Comparison of ENCODE assay signal across 8 mouse cellular contexts in the genomic region with DNA sequence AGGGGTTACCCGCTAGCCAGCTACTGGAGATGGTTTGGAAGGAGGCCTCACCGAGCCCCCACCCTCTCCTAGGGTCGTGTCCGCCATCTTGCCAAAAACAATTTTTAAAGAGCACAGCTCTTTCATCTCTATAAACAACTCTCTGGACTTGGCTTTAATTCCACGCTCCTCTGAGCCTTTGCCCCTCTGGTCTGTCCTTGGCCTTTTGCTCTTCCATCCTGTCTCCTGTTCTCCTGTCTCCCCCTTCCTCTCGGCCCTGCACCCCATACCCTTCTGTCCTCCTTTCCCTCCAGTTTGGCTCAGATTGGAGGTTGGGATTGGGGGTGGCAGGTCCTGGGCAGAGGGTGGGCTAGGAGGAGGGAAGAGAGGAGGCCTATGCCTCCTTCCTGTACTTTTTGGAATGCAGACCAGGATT. TPM values are rescaled to one million over a fixed set of nuclear protein-coding genes. Genes with fewer than 3 reads are reported as not detected.
DNase-seq lines count a peak whose midpoint lies in the region; ATAC-seq and TF ChIP-seq lines count a peak whose summit lies in the region.

No protein-coding gene starts in this region.

- ATAC-seq in megakaryocyte, adult 5-6 weeks (ENCODE audit: poor library complexity, severe bottlenecking): no peak
- no peak for ATAC-seq in forebrain, embryonic 13.5 days
- peak; percentile 8; the same call in 1 of the 2 replicates for ATAC-seq in limb, embryonic 12.5 days (ENCODE audit: insufficient number of reproducible peaks, insufficient read depth, low FRiP score, low TSS enrichment, low read depth)
- ATAC-seq in erythroid progenitor cell, adult 5-6 weeks (replicated peaks; ENCODE audit: low FRiP score, poor library complexity, severe bottlenecking): no peak
- ATAC-seq in inflammation-experienced regulatory T-cells, adult 6 months: no peak

- 22% methylated on average over 5 of the region's 6 CpGs for WGBS in forebrain, embryonic 13.5 days
- WGBS in limb, embryonic 12.5 days: 16% methylated on average over 6 of the region's 6 CpGs
- 12% methylated on average over 6 of the region's 6 CpGs for WGBS in small intestine, adult 2 months

- peak overlapping the region; percentile 48 for H3K9ac ChIP-seq in forebrain, embryonic 13.5 days
- H3K9ac ChIP-seq in limb, embryonic 12.5 days (replicated peaks): peak overlapping the region; percentile 56; the same call in 1 of the 2 replicates

- H3K27ac ChIP-seq in forebrain, embryonic 13.5 days: peak overlapping the region; percentile 74
- H3K27ac ChIP-seq in limb, embryonic 12.5 days: peak overlapping the region; percentile 94
- H3K27ac ChIP-seq in small intestine, adult 2 months (ENCODE audit: insufficient read depth, low read depth, low read length): peak overlapping the region; percentile 43

- H3K27me3 ChIP-seq in megakaryocyte, embryonic 14.5 days (replicated peaks): peaks cover 99% of the 10 kb centered on the region
- H3K27me3 ChIP-seq in forebrain, embryonic 13.5 days: peaks cover 27% of the 10 kb centered on the region
- no peaks in the 10 kb centered on the region for H3K27me3 ChIP-seq in limb, embryonic 12.5 days
- H3K27me3 ChIP-seq in small intestine, adult 2 months (ENCODE audit: control insufficient read depth, insufficient read depth, low read length): no peaks in the 10 kb centered on the region

- peak overlapping the region; percentile 85 for H3K4me3 ChIP-seq in megakaryocyte, embryonic 14.5 days (replicated peaks)
- H3K4me3 ChIP-seq in forebrain, embryonic 13.5 days: peak overlapping the region; percentile 66
- H3K4me3 ChIP-seq in limb, embryonic 12.5 days (replicated peaks): peak overlapping the region; percentile 73
- H3K4me3 ChIP-seq in small intestine, adult 2 months (ENCODE audit: low read depth, low read length): peak overlapping the region; percentile 72

- peaks cover 69% of the 10 kb centered on the region for H3K4me1 ChIP-seq in megakaryocyte, embryonic 14.5 days
- peaks cover 100% of the 10 kb centered on the region for H3K4me1 ChIP-seq in forebrain, embryonic 13.5 days
- H3K4me1 ChIP-seq in limb, embryonic 12.5 days (replicated peaks): peaks cover 97% of the 10 kb centered on the region
- H3K4me1 ChIP-seq in small intestine, adult 2 months (ENCODE audit: control insufficient read depth, insufficient read depth, insufficient read length, low read length): peaks cover 38% of the 10 kb centered on the region

- H3K9me3 ChIP-seq in megakaryocyte, embryonic 14.5 days: no peaks in the 10 kb centered on the region
- no peaks in the 10 kb centered on the region for H3K9me3 ChIP-seq in forebrain, embryonic 13.5 days (replicated peaks)
- no peaks in the 10 kb centered on the region for H3K9me3 ChIP-seq in limb, embryonic 12.5 days

- no peaks in the 10 kb centered on the region for H3K36me3 ChIP-seq in megakaryocyte, embryonic 14.5 days (replicated peaks; ENCODE audit: low read length)
- no peaks in the 10 kb centered on the region for H3K36me3 ChIP-seq in forebrain, embryonic 13.5 days (ENCODE audit: poor library complexity, severe bottlenecking)
- H3K36me3 ChIP-seq in limb, embryonic 12.5 days: peaks cover 29% of the 10 kb centered on the region
- H3K36me3 ChIP-seq in small intestine, adult 2 months (ENCODE audit: control insufficient read depth, insufficient read depth, low read length): peaks cover 32% of the 10 kb centered on the region

- no peak for DNase-seq in retina, postnatal 1 day

- peak overlapping the region; percentile 93 for H3K4me2 ChIP-seq in forebrain, embryonic 13.5 days
- peak overlapping the region; percentile 99 for H3K4me2 ChIP-seq in limb, embryonic 12.5 days

- no peak for TF ChIP-seq POLR2A in small intestine, adult 2 months (IDR thresholded peaks at IDR 0.05; ENCODE audit: low read depth, low read length)

- no peak for TF ChIP-seq CTCF in small intestine, adult 2 months (IDR thresholded peaks at IDR 0.05; ENCODE audit: extremely low read depth, insufficient read length, insufficient replicate concordance, low read depth, low read length)

RNA-seq across cellular contexts. Expression of gene Gjd3, which starts 18.6 kb away (rescaled TPM):
- not detected in 2 replicates for polyA plus RNA-seq in megakaryocyte, embryonic 14.5 days (2012; ENCODE audit: insufficient read depth, low replicate concordance)
- total RNA-seq in megakaryocyte, adult 5-6 weeks (2015): not detected in 2 replicates
- not detected in 2 replicates for total RNA-seq in megakaryocyte, adult 5-6 weeks (2017)
- 0.21 TPM in 1 of 2 replicates, not detected in the other for polyA plus RNA-seq in forebrain, embryonic 13.5 days (2015; fragmentation: Nextera tagmentation; extraction: Ambion mirVana)
- 0.51 TPM in 1 of 2 replicates, not detected in the other for polyA plus RNA-seq in limb, embryonic 12.5 days (2016; fragmentation: Nextera tagmentation; extraction: Ambion mirVana)
- 3.6 and 5.8 TPM in 2 replicates for polyA plus RNA-seq in small intestine, adult 2 months (2012; rRNA removed)
- total RNA-seq in erythroid progenitor cell, adult 5-6 weeks (2015; ENCODE audit: low replicate concordance): not detected in 2 replicates
- not detected in 2 replicates for total RNA-seq in erythroid progenitor cell, adult 5-6 weeks (2017; ENCODE audit: low replicate concordance)
- polyA plus RNA-seq in inflammation-experienced regulatory T-cells, adult 6 months (2017; shearing (Covaris generic)): not detected

RNA-seq across cellular contexts. Expression of gene Rara, which starts 36.6 kb away (rescaled TPM):
- 11.8 and 25.3 TPM in 2 replicates for polyA plus RNA-seq in megakaryocyte, embryonic 14.5 days (2012; ENCODE audit: insufficient read depth, low replicate concordance)
- 124 and 125 TPM in 2 replicates for total RNA-seq in megakaryocyte, adult 5-6 weeks (2015)
- total RNA-seq in megakaryocyte, adult 5-6 weeks (2017): 38.8 and 43.3 TPM in 2 replicates
- polyA plus RNA-seq in forebrain, embryonic 13.5 days (2015; fragmentation: Nextera tagmentation; extraction: Ambion mirVana): 8.7 and 10.2 TPM in 2 replicates
- polyA plus RNA-seq in limb, embryonic 12.5 days (2016; fragmentation: Nextera tagmentation; extraction: Ambion mirVana): 47.1 TPM in 2 replicates
- polyA plus RNA-seq in small intestine, adult 2 months (2012; rRNA removed): 25.3 and 56.3 TPM in 2 replicates
- 4.3 and 18.4 TPM in 2 replicates for total RNA-seq in erythroid progenitor cell, adult 5-6 weeks (2015; ENCODE audit: low replicate concordance)
- total RNA-seq in erythroid progenitor cell, adult 5-6 weeks (2017; ENCODE audit: low replicate concordance): 0.51 and 1.4 TPM in 2 replicates
- 1 to 10 TPM; 7.4 to 8.1 (median 7.6) TPM for polyA plus RNA-seq in inflammation-experienced regulatory T-cells, adult 6 months (2017; shearing (Covaris generic))

RNA-seq across cellular contexts. Expression of gene Cdc6, which starts 56.6 kb away (rescaled TPM):
- 0.44 TPM in 1 of 2 replicates, not detected in the other for polyA plus RNA-seq in megakaryocyte, embryonic 14.5 days (2012; ENCODE audit: insufficient read depth, low replicate concordance)
- total RNA-seq in megakaryocyte, adult 5-6 weeks (2015): 26.4 and 31.3 TPM in 2 replicates
- total RNA-seq in megakaryocyte, adult 5-6 weeks (2017): 26.5 and 27.5 TPM in 2 replicates
- polyA plus RNA-seq in forebrain, embryonic 13.5 days (2015; fragmentation: Nextera tagmentation; extraction: Ambion mirVana): 23.0 and 26.9 TPM in 2 replicates
- 44.8 and 48.5 TPM in 2 replicates for polyA plus RNA-seq in limb, embryonic 12.5 days (2016; fragmentation: Nextera tagmentation; extraction: Ambion mirVana)
- 0.37 and 0.65 TPM in 2 replicates for polyA plus RNA-seq in small intestine, adult 2 months (2012; rRNA removed)
- 72.4 and 84.3 TPM in 2 replicates for total RNA-seq in erythroid progenitor cell, adult 5-6 weeks (2015; ENCODE audit: low replicate concordance)
- total RNA-seq in erythroid progenitor cell, adult 5-6 weeks (2017; ENCODE audit: low replicate concordance): 96.1 and 116 TPM in 2 replicates
- 10 to 100 TPM in 1 of 3 experiments, 1 to 10 TPM in 2; 5.1 to 40.6 (median 5.2) TPM for polyA plus RNA-seq in inflammation-experienced regulatory T-cells, adult 6 months (2017; shearing (Covaris generic))

RNA-seq across cellular contexts. Expression of gene Top2a, which starts 59.8 kb away (rescaled TPM):
- polyA plus RNA-seq in megakaryocyte, embryonic 14.5 days (2012; ENCODE audit: insufficient read depth, low replicate concordance): 6.9 and 12.1 TPM in 2 replicates
- total RNA-seq in megakaryocyte, adult 5-6 weeks (2015): 299 and 310 TPM in 2 replicates
- total RNA-seq in megakaryocyte, adult 5-6 weeks (2017): 694 and 703 TPM in 2 replicates
- polyA plus RNA-seq in forebrain, embryonic 13.5 days (2015; fragmentation: Nextera tagmentation; extraction: Ambion mirVana): 276 and 284 TPM in 2 replicates
- 347 and 362 TPM in 2 replicates for polyA plus RNA-seq in limb, embryonic 12.5 days (2016; fragmentation: Nextera tagmentation; extraction: Ambion mirVana)
- 1.7 and 5.8 TPM in 2 replicates for polyA plus RNA-seq in small intestine, adult 2 months (2012; rRNA removed)
- 1,106 and 1,185 TPM in 2 replicates for total RNA-seq in erythroid progenitor cell, adult 5-6 weeks (2015; ENCODE audit: low replicate concordance)
- 1,820 and 2,303 TPM in 2 replicates for total RNA-seq in erythroid progenitor cell, adult 5-6 weeks (2017; ENCODE audit: low replicate concordance)
- polyA plus RNA-seq in inflammation-experienced regulatory T-cells, adult 6 months (2017; shearing (Covaris generic)): 100 to 1,000 TPM in 1 of 3 experiments, 10 to 100 TPM in 2; 34.9 to 332 (median 36.3) TPM

Comparison
In these comparisons a context has a peak if more than half of its experiments do, and no peak if none do; other contexts are left out.
1. H3K27ac ChIP-seq: peak in every context shown above with its lines; median percentile 94 in limb, embryonic 12.5 days; 74 in forebrain, embryonic 13.5 days; 43 in small intestine, adult 2 months.